Mouse (Mus musculus) heart, postnatal 10 days (tissue): ENCODE data around the gene Inppl1. TPM values are rescaled to one million over a fixed set of nuclear protein-coding genes. Genes with fewer than 3 reads are reported as not detected.

Experiments
- DNase-seq, 2 experiments: peaks; one replicate each; pipeline ENCODE4 v3.0.0; 2021
- intact Hi-C: fragments of 180-260 bp; cut with DNase I; formaldehyde crosslinking; loops from one replicate; pipeline ENCODE4 v1.15.1; 2025
- microRNA-seq, 2 experiments: library from miRNA; unstranded; fragments of <30 nt; microRNA quantifications; one replicate each; pipeline ENCODE4 v1.2.0; 2022
- total RNA-seq, 2 experiments: library from RNA; stranded (reverse); gene quantifications; 2 replicates each; pipeline ENCODE4 v1.2.3; 2021

Gene Inppl1
- total RNA-seq, 2 experiments from 2014 or later = 135 to 140 TPM

DNA sequence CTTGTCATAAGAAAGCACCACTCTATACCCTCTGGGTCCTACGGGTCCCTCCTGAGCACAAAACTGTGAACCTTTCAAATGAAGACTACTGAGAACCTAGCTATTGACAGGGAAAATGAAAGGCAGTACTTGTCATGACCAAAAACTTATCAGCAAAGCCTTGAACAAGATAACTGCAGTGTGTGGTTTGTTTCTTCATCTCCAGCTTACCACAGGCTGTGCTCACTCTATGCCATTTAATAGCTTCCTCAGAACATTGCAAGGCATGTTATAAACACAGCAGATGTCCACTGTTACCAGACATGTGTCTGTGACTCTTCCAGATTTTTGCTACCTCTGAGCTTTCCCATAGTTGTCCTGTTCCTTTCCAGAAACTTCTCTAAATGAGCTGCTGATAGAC is 61.0 kb downstream of the Inppl1 start:
- no peak for DNase-seq
- intact Hi-C loops = no loop called here

DNA sequence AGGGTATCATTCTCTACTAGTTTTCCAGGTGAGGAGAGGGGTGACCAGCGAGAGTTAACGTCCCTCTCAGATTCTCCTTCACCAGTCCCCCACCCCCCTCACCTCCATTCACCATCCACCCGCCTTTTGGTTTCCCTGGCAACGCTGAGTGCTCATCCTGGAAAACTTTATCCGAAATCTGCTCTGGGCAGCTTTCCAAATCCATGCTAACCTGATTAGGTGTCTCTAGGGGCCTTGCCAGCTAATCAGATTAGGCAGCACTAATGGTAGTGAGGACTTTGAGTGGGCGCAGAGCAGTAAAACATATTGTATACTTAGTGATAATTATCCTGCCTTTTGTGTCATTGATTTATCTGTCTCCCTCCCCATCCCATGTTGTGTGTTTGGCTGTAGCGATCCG is 65.3 kb downstream of the Inppl1 start:
- DNase-seq = no peak
- intact Hi-C loops = loop anchor here (5.0 kb wide), 1 partner anchor 95 kb away; no protein-coding TSS in a partner anchor

Small RNAs within 50 kb of the gene (microRNA-seq; reads per million reads assigned to microRNA genes)
- 0 reads per million in 2 experiments for gene Gm22655

Other genes with a start within 250 kb of the Inppl1 start
- 10 to 100 TPM; 62.7 to 67.0 TPM for gene Clpb, start 174.6 kb downstream of the Inppl1 start, total RNA-seq
- under 1 TPM; 0.42 to 0.48 TPM for gene Phox2a, start 19.9 kb downstream of the Inppl1 start, total RNA-seq
- gene Folr2, start 19.0 kb upstream of the Inppl1 start, total RNA-seq = 1 to 10 TPM; 2.3 to 3.8 TPM
- gene Anapc15, start 25.5 kb upstream of the Inppl1 start, total RNA-seq = 10 to 100 TPM; 21.5 to 28.7 TPM
- gene Folr1, start 32.6 kb upstream of the Inppl1 start, total RNA-seq = 1 to 10 TPM in 1 of 2 experiments, under 1 TPM in 1; 0.72 to 1.2 TPM
- gene Lamtor1, start 67.7 kb upstream of the Inppl1 start, total RNA-seq = 100 to 1,000 TPM in 1 of 2 experiments, 10 to 100 TPM in 1; 99.8 to 107 TPM
- gene Tomt, start 68.1 kb upstream of the Inppl1 start, total RNA-seq = not detected
- gene Lrrc51, start 95.7 kb upstream of the Inppl1 start, total RNA-seq = 1 to 10 TPM; 2.4 to 2.9 TPM
- 100 to 1,000 TPM in 1 of 2 experiments, 10 to 100 TPM in 1; 97.4 to 113 TPM for gene Numa1, start 95.9 kb upstream of the Inppl1 start, total RNA-seq
- gene Il18bp, start 180.5 kb upstream of the Inppl1 start, total RNA-seq = 1 to 10 TPM; 4.4 to 5.7 TPM
- 10 to 100 TPM; 20.4 to 24.3 TPM for gene Rnf121, start 227.2 kb upstream of the Inppl1 start, total RNA-seq
- 10 to 100 TPM in 1 of 2 experiments, 1 to 10 TPM in 1; 9.6 to 10.9 TPM for gene Xndc1, start 227.3 kb upstream of the Inppl1 start, total RNA-seq
- gene Xntrpc, start 227.5 kb upstream of the Inppl1 start, total RNA-seq = under 1 TPM; 0.81 to 0.92 TPM
- gene Trpc2, start 244.9 kb upstream of the Inppl1 start, total RNA-seq = under 1 TPM in 1 of 2 experiments, not detected in 1; 0.20 TPM